Mouse (Mus musculus): Measurements from ENCODE around the gene Mrpl58.
A peak's percentile ranks its signal among the peaks of the same experiment; 100 is the strongest.

GRCm38 (mm10) chr11:115354183-115354582 lies 49.4 kb upstream of the Mrpl58 start:
- TF ChIP-seq CTCF (IDR thresholded peaks at IDR 0.05; ENCODE audit: insufficient read depth, low read depth, low read length) (peak; percentile 85), POLR2A (IDR thresholded peaks at IDR 0.05; ENCODE audit: insufficient read depth, low read depth, low read length) (0 out of 2 replicates have a peak, but pooled peaks have one; percentile 14)
